Mouse (Mus musculus) spleen, postnatal 14 days (tissue): Measurements from ENCODE around the gene Pde10a.

Experiments used
- DNase-seq, 2 experiments: peaks; one replicate each; pipeline ENCODE4 v3.0.0; 2021 to 2022; ENCODE audit warnings: low spot score in 2 of 2

The Pde10a gene

GRCm38 (mm10) chr17:8581579-8581978 lies 56.4 kb downstream of the Pde10a start:
- no peak for DNase-seq

GRCm38 (mm10) chr17:8592427-8593277 lies 67.5 kb downstream of the Pde10a start:
- DNase-seq = peak in 1 of 2 experiments; percentile 26

- peak in 1 of 2 experiments; percentile 19 for DNase-seq
Observed at GRCm38 (mm10) chr17:8597790-8598189, 72.6 kb downstream of the Pde10a start.

- DNase-seq = no peak
Observed at GRCm38 (mm10) chr17:8602976-8603375, 77.8 kb downstream of the Pde10a start.

- DNase-seq = no peak
Observed at GRCm38 (mm10) chr17:8605921-8606320, 80.7 kb downstream of the Pde10a start.

- no peak for DNase-seq
Observed at GRCm38 (mm10) chr17:8606695-8607094, 81.5 kb downstream of the Pde10a start.

- DNase-seq = no peak
Observed at GRCm38 (mm10) chr17:8611916-8612315, 86.7 kb downstream of the Pde10a start.

GRCm38 (mm10) chr17:8613882-8614551 lies 88.8 kb downstream of the Pde10a start:
- peak; percentile 21 to 44 for DNase-seq

GRCm38 (mm10) chr17:8620346-8620745 lies 95.2 kb downstream of the Pde10a start:
- no peak for DNase-seq

GRCm38 (mm10) chr17:8621105-8621504 lies 95.9 kb downstream of the Pde10a start:
- no peak for DNase-seq

- DNase-seq = no peak
Observed at GRCm38 (mm10) chr17:8621906-8622305, 96.7 kb downstream of the Pde10a start.

- DNase-seq = no peak
Observed at GRCm38 (mm10) chr17:8626421-8626820, 101.2 kb downstream of the Pde10a start.

- no peak for DNase-seq
Observed at GRCm38 (mm10) chr17:8631701-8632100, 106.5 kb downstream of the Pde10a start.

GRCm38 (mm10) chr17:8633596-8633995 lies 108.4 kb downstream of the Pde10a start:
- DNase-seq = no peak

GRCm38 (mm10) chr17:8634476-8634875 lies 109.3 kb downstream of the Pde10a start:
- DNase-seq = no peak

- DNase-seq = no peak
Observed at GRCm38 (mm10) chr17:8636231-8636630, 111.1 kb downstream of the Pde10a start.

GRCm38 (mm10) chr17:8636691-8637090 lies 111.5 kb downstream of the Pde10a start:
- no peak for DNase-seq

- DNase-seq = no peak
Observed at GRCm38 (mm10) chr17:8637181-8637580, 112.0 kb downstream of the Pde10a start.

- DNase-seq = no peak
Observed at GRCm38 (mm10) chr17:8639703-8640380, 114.7 kb downstream of the Pde10a start.

- no peak for DNase-seq
Observed at GRCm38 (mm10) chr17:8640741-8641480, 115.7 kb downstream of the Pde10a start.

- DNase-seq = no peak
Observed at GRCm38 (mm10) chr17:8641491-8641890, 116.3 kb downstream of the Pde10a start.

GRCm38 (mm10) chr17:8642356-8642755 lies 117.2 kb downstream of the Pde10a start:
- no peak for DNase-seq
